Mouse (Mus musculus): ENCODE measurements at regions not wholly inside any gene's neighbourhood (a gene's known extent, or its start where the extent isn't known, plus 50 kb on each side); places are given as distances from the start of the nearest gene placed in this dataset.

DNA sequence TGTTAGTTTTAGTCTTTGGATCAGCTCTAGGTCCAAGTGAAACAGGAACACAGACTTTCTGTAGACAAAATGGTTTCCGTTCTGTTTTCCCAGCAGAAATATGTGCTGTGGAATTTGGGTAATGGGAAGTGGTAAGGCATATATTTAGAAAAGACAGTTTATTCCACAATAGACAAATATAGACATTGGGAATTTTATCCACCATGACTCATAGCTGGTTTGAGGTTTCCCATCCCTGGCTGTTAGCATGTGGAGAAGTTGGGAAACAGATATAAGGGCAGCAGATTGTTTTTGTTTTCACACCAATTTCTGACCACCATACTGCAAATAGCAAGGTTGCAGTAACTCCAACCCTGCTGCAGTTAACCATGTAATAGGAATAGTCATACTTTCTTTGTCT, 385.0 kb upstream of the Adam34 start:
- no peak for DNase-seq

DNA sequence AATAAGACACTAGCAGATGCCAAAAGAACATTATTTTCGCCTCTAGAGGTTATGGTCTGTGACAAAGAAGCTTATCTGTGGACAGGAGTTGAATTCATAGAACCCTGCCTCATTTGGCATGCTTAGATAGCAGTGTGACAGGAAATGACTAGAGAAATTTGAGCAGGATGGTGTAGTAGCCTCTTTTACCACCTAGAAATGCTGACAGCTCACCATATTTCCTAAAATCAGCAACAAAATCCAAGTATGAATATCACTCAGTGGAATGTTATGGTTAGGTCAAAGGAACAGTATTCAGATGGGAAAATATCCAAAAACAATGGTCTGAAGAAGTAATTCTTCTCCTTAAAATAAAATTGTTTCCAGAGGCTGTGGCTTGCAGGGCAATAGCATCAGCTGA, 383.6 kb upstream of the Adam34 start:
- no peak for DNase-seq

GRCm38 (mm10) chr8:44082057-44082456, 372.2 kb upstream of the Adam34 start:
- no peak for DNase-seq

DNA sequence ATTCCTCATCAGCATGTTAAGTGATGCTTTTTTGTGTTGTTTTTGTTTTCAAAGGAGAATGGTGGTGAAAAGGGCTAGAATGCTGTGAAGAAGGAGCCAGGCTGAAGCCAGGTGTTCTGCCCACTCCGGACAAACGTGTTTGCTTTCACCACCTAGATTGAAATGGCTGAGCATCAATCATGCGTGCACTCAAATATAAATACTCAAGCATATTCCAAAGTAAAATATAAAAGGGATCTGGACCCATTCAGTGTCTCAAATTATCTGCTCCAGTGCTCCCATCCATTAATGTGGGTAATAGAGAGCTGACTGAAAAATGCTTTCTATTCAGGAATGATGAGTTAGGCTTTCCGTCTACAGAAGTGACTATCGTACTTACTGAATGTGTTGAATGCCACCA, 349.0 kb upstream of the Adam34 start:
- DNase-seq = no peak

GRCm38 (mm10) chr8:44042572-44043355, 332.9 kb upstream of the Adam34 start:
- peak; percentile 79 for DNase-seq

GRCm38 (mm10) chr8:44034211-44034610, 324.4 kb upstream of the Adam34 start:
- DNase-seq = no peak

DNA sequence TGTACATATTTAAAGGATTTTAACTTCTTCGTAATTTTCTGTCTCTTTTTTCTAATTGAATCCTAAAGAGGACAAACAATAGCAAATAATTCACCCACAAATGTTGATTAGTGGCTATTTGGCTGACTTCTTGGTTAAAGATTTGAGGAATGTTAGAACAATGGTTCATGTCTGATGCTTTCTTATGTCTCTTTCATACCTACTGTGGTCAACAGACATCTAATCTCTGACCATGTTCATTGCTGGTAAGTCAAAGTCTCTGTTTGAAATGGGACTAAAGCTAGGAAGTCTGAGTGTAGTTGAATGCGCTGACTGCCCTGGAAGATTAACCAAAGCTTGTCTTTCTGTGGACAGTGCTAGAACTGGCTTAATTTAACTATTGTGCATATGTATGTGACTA, 321.5 kb upstream of the Adam34 start:
- no peak for DNase-seq

DNA sequence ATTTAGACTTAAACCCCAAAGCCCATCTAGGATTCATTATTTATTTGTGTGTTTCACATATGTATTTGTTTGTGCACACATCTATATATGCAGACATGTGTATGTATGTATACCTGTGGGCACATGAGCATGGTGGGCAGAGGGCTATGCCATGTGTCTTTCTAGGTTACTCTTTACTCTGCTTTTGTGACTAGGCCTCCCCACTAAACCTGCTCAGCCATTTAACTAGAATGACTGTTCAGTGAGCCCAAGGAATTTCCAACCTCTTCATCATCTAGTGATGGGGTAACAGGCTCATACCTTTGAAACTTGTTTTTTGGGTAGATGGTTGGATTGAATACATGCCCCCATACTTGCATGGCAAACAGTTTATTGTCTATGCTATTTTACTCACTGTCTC, 321.1 kb upstream of the Adam34 start:
- no peak for DNase-seq

GRCm38 (mm10) chr8:44027738-44028137, 317.9 kb upstream of the Adam34 start:
- DNase-seq = no peak

GRCm38 (mm10) chr8:44025926-44026325, 316.1 kb upstream of the Adam34 start:
- DNase-seq = no peak

DNA sequence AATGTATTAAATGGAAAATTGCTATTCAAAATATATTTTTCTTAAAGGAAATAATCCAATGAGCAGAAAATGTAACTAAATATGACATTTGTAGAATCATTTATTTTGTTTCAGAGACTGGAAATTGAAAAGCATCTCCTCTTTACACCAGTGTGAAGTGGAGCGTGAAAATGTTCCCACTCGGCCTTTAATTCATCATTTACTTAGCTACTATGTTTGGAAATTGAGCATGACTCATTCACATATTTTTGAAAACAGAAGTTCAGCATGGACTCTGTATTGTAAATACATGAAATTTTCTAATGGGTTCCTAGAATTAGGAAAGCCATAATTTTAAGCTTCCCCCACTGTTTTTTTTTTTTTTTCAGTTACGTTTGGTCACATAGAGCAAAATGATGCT, 314.2 kb upstream of the Adam34 start:
- DNase-seq = no peak

Measured in cerebellum, adult 11-12 months (tissue).